Mouse (Mus musculus) left cerebral cortex, adult 11 months (tissue): ENCODE data around the gene Chrm4.

Experiments
- DNase-seq: peaks from one replicate; pipeline ENCODE4 v3.0.0; 2022; ENCODE audit warnings: low spot score

The Chrm4 gene

DNA sequence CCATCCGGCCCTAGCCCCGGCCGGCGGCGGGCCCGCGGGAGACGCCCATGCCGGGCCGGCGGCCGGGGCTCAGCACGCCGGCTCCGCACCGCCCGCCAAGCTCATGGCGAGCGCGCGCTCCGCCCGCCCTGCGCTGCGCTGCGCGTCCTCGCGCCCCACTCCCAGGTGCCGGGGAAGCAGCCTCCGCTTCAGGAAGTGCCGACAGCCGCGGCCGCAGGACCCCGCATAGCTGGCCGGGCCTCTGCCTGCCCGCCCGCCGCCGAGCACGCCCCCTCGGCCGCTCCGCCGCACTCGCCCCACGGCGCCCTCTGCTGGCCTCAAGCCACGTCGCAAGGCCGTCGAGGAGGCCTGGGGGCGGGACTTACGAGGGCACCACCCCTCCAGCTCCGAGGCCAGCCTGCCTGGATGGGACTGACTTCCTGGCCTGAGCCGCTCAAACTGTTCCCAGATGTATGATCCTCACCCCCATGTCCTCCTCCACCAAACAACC lies 36.4 kb downstream of the Chrm4 start:
- DNase-seq, result peak; percentile 91

GRCm38 (mm10) chr2:91964610-91965204 lies 37.7 kb downstream of the Chrm4 start:
- DNase-seq, result no peak

DNA sequence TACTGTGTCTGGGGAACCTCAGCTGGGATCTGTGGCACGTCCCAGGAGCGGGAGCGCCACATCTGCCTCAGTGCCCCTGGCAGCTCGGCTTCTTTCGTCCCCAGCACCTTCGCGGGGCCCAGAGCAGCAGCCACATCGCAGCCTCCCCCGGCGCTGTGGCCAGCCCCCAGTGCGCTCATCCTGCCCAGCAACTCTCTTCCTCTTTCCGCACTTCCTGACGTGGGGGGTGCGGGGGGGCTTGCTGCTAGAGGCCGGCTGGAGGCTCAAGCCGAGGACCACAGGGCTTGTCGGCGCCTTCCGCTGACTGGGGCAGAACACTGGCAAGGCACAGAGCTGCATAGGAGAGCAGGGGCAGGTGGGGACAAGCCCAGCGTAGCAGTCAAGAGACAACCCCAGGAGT lies 38.4 kb downstream of the Chrm4 start:
- no peak for DNase-seq

GRCm38 (mm10) chr2:91966367-91966766 lies 39.3 kb downstream of the Chrm4 start:
- DNase-seq, result no peak

- DNase-seq, result no peak
Observed at GRCm38 (mm10) chr2:91967962-91968361, 40.9 kb downstream of the Chrm4 start.

- DNase-seq, result no peak
Observed at GRCm38 (mm10) chr2:91971231-91972097, 44.4 kb downstream of the Chrm4 start.

GRCm38 (mm10) chr2:91972121-91972566 lies 45.1 kb downstream of the Chrm4 start:
- DNase-seq, result no peak

DNA sequence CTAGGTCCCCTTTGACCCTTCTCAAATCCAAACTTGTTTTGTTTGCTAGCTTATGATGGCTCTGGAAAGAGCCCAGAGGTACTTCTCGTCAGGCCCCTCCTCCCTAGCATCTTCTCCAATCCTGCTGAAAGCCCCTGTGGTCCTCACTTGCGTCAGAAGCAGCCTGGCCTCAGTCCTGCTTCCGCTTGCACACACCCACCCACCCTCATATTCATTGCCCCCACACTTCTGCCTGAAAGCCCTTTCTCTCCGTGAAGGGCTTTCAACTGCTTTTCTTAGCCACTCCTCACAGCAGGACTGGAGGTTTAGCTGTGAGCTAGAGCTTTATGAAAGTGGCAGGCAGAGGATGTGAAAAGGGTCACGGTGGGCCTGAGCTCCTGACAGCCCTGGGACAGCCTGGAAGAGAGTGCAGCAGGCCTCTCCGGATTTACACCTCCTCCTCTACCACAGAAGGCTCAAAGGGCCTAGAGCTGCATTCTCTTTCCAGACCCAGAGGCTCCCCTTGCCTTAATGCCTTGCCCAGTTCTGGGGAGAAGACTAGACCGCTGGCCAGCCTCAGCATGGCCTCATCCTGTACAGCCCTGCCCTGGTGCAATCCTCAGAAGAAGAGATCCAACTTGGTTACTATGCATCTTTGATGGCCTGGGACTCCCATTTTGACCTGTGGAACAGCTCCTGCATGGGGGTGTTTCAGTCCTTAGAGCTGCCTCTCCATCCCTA lies 46.5 kb downstream of the Chrm4 start:
- no peak for DNase-seq

DNA sequence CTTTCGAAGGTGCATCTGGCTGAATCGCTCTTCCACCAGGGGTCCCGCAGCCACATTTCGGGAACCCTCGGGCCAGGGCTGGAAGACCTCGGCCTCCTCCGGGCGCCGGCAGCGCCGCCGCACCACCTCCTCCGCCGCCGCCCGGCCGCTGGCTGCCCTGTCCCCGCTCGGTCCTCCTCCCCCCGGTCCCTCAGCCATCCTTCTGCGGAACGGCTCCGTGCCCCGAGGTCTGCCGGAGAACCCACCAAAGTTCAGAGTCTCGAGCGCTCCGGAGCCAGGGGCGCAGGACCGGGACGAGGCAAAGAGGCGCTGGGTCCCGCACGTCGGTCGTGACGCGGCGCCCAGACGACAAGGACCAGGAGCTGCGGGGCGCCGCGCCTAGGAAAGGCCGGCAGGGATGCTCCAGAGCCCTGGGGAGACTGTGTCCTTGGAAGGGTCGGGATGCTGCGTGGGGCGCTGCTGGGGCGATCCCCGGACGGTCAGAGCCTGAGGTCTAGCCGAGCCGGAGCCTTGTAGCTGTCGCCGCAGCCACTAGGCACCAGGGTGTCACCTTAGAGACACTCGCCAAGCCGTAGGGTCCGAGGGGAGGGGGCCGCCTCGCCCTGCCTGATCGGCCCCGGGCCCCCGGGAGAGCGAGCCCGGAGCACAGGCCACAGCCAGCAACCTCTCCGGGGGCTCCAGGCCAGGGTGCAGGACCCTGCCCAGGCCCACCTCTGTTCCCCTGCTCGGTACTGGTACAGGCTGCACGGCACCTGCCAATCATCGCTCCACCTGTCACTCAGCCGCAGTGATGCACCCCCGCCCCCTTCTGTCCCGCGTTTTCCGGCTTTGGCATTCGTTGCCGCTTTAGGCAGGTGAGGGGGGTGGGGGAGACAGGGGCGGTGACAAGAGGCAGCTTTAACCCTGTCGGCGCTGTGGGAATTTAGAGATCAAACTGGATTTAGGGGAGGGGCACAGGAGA lies 48.8 kb downstream of the Chrm4 start, which contains the start of gene Dgkz:
Gene Dgkz (minus strand): TSS at position 284 of the 961 bp plus-strand sequence.
- DNase-seq, result no peak

DNA sequence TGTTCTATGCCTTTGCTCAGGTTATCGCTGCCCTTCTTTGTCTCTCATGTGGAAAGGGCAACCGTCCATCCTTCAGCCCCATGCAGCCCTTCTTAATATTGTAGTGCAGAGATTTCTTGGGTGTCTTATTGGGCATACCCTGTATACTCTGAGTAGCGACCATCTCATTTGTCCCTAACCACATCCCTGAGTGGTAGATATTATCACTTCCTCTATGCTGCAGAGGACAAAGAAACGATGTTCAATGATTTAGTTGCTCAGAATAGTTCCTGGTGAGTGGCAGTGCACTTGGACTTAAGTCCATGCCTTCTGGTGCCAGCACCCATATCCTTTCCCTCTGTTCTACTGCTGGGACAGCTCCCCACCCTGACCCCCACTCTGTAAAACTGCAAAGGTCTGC lies 50.9 kb downstream of the Chrm4 start:
- no peak for DNase-seq
